Mouse (Mus musculus) gonadal fat pad, adult 2 months (tissue): ENCODE measurements at regions not wholly inside any gene's neighbourhood (a gene's known extent, or its start where the extent isn't known, plus 50 kb on each side); places are given as distances from the start of the nearest gene placed in this dataset.
A peak's percentile ranks its signal among the peaks of the same experiment; 100 is the strongest.
"Not testable (repeated sequence)": the region's sequence is repeated elsewhere in the genome, so short reads cannot be mapped to it uniquely, and the experiment has no call there.

ENCODE experiments used
- DNase-seq: peaks from one replicate; pipeline ENCODE4 v3.0.0-alpha.2; 2012; ENCODE audit warnings: low read depth

DNA sequence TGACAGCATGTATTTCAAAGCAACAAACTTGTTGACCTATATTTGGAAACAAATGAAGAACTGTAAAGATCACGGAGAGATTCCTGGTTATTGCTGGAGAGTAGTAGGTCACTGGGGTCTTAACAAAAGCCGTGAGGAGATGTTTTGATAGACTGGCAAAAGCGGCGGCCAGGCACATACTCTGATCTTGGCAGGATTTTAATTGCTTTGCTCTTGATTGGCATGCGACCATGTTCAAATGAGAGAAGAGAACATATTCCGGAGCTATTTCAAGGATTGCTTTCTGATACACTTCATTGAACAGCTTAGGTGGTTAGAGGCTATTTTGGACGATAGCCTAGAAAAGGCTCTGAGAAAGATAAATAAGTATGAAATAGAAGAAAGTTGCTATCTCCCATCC lies 874.2 kb downstream of the Robo1 start:
- DNase-seq: peak; percentile 55

DNA sequence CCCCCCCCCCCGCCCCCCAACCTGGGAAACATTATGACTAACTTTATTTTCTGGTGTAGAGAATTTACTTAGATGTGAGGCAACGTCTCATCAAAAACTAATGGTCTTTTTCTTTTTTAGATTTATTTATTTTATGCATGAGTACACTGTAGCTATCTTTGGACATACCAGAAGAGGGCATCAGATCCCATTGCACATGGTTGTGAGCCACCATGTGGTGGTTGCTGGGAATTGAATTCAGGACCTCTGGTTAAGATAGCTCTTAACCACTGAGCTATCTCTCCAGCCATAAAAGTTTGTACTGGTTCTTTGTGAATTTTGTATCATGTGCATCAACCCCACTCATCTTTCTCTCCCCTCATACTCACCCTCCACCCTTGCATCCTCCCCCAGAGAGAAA lies 847.3 kb downstream of the Robo1 start:
- no peak for DNase-seq

DNA sequence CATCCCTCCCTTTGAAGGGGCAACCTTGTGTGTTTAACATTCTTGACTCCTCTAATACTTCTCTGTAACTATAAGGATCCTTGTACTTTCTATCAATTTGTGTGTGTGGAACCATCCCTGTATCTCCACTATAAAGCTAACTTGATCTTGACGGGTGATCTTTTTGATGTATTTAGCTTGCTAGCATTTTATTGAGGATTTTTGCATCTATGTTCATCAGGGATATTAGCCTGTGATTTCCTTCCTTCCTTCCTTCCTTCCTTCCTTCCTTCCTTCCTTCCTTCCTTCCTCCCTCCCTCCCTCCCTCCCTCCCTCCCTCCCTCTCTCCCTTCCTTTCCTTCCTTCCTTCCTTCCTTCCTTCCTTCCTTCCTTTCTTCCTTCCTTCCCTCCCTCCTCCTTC lies 819.8 kb downstream of the Robo1 start:
- not testable (repeated sequence) for DNase-seq

DNA sequence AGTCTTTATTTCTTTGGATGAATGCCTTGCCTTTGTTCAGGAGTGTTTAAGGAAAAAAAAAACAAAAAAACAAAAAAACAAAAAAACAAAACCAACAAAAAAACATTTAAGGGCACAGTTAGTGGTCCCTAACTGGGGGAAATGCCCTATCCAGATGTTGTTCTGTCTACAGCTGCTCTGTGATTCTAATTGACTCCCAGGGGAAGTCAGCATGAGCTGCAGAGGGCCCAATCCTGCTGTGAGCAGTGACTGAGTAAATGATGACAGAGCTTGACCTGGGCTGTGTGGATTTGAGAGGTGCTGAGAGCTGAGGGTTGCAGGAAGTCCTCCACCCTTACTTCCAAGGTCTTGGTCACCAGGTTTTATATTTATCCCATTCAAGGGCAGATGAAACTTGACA lies 812.5 kb downstream of the Robo1 start:
- DNase-seq: no peak

DNA sequence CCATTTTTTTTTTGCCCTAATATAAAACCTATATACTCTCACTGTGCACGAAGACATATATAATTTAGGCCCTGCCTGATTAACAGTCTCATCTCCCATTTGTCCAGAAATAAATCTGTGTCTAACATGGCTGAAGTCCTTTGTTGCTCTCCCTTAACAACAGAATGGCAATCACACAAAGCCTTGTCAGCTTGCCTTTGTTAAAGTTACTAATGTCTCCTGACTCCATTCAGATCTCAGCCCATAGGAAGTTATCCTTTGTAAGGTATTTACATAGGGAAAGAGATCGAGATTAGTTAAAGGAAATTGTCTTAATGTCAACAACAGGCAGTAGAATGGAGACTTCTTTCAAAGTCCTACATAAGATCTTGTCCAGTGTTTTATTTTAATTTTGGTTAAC lies 809.2 kb downstream of the Robo1 start:
- no peak for DNase-seq

DNA sequence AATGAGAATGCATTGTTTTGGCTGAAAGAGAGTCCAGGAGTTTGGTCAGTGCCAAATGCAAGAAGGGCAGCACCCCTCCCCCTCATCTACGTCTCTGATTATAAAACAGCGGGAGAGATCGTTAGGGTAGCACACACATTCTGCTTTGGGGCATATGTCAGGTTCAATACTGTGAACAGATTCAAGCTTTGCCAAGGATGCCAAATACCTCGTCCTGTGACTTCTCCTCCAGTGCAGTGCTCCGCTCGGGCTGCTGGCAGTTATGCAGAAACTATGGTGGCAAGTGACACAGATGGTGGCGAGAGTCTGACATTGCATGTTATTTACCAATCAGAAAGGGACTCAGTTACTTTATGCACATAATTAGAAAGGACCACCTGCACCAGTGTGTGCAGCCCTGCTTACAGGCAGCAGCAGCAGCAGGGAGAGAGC lies 799.9 kb downstream of the Robo1 start:
- DNase-seq: no peak

DNA sequence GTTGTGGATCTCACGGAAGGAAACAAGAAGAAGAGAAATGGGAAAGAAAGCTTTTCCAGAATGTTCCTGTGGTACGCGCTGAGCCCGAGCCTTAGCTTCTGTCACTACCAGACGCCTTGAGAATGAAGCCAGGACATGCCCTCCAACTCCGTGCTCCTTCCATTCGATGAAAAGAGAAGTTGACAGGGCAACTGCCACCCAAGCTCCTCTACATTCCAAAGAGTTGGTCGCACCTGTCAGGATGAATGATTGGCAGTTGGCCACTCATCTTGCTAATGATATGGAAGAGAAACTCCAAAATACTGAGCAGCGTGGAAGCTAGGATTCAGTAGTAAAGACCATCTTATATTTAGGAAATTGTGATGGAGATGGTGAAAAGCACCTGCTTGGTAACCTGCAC lies 799.5 kb downstream of the Robo1 start:
- no peak for DNase-seq

DNA sequence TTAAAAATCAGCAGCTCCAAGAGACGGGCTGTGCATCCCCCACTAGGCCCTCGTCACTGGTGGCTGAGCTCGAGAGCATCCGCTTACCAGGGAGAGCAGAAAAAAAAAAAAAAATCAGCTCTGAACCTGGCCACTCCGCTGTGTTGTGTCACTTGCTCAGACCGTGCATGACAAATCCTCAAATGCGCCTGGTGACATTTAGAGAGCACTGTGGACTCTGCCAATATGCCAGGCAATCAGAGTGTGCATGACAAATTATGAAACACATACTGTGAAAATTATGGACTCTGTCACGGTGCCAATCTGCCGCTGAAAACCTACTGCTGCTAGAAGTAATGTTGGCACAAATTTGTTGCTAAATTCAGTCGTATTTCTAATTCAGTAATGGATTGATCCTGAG lies 797.4 kb downstream of the Robo1 start:
- peak; percentile 42 for DNase-seq

DNA sequence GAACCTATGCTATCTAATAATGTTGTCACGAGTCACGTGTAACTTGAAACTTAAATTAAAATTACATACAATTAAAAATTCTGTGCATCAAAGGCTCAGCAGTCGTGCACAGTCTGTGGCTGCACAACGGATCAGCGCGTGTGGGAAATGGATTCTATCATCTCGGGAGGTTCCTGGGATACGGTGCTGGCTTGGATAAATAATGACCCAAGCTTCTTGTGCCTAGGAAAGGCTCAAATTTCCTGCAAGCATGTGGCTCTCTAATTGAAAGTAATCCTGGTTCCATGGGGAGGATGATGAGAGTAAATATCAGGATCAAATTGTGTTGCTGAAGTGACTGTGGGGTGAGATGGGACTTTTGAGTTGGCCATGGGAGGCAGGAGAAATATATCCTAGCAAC lies 792.2 kb downstream of the Robo1 start:
- DNase-seq: no peak

DNA sequence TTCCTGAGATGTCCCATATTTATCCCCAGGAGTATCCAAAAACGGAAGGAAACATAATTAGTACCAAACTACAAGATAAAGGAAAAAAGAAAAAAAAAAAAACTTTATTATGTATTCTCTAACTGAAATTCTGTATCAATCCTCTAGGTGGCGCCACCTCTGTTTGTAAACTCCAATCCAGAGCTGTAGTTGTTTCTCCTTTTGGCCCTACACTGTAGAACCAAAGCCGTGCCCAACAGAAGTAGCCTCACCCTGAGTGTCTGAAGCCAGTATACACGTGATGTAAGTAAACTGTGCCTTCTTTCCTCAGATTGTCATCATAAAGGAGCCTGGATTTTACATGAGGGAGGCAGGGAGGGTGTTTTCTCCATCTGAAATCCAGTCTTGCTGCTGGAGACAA lies 790.7 kb downstream of the Robo1 start:
- no peak for DNase-seq

DNA sequence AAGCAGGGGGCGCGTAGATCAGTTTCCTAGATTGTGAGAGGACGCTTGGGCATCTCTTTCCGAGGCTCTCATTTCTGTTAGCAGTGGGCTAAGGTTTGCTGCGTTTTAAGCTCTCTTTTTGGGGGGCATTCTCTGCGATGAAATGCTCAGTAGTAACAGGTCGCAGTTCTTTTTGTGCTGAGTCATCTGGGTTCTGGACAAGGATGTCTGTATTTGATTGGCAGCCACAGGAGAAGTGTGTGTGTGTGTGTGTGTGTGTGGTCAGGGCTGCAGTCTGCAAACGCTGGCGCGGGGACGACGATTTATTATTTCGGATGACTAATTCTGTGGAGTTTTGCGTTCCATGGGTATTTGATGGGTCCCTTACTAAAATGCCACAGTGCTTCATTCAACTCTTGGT lies 789.1 kb downstream of the Robo1 start:
- no peak for DNase-seq

DNA sequence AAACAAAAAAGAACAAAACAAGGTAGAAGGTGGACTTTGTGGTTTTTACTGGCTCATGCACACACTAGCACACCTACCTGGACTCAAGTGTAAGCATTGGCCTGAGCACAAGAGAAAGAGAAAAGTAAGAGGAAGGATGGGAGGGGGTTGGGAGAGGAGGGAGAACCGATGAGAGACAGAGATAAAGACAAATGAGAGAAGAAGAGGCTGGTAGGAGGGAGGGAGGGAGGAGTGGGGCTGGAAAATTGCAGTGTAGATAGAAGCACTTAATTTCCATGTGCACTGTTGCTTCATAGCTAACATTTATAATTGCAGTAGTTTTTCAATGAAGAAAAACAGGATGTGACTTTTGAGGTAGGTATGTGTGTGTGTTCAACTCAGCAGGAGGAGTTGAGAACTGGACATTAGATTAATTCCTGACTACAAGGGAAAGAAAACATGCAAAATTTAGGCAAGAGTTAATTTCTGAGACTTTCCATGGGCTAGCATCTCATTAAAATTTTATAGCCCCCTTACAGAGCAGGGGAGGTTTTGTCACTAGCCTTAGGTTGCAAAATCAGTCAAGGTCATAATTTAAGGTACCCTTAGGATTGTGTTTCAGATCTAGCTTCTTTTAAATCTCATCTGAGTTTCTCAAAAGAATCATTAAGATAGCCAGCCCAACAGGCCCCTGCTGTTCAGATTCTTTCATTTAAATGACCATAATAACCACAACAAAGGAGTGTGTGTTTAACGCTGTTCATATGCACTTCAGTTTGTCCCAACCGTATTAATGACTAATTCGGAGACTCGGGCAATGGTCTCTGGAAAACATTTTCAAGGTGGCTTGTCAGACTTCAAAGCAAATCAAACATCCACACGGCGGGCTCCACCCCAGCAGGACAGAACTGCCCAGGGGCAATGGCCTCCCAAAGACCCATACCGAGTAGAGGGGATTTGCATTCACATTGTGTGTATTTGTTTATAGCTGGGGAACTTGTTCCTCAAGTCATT lies 788.3 kb downstream of the Robo1 start:
- no peak for DNase-seq
